Mouse (Mus musculus): ENCODE measurements around the gene Enox1.

DNA sequence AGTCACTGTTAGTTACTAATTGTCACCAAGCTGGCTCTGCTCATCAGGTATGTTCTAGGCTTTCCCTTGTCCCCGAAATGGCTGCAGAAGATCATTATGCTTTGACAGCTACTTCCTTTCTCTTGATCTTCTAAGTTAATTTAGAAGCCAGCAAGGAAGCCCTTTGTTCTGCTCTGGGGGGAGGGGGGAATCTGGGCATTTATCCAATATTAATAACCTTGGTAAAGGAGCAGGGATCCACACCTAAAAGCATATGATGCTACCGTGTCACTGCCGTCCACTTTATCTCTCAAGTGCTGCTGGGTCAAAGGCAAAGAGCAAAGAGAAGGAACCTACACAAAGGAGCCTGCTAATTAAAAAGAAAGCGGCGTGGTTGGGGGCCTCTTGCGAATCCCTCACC is 19.6 kb upstream of the Enox1 start:
- TF ChIP-seq EP300 (IDR thresholded peaks at IDR 0.05; ENCODE audit: insufficient read depth, low read depth, low read length) (no peak), CTCF (IDR thresholded peaks at IDR 0.05) (no peak)
